Mouse (Mus musculus) regulatory T cell (primary cell): ENCODE measurements at regions not wholly inside any gene's neighbourhood (a gene's known extent, or its start where the extent isn't known, plus 50 kb on each side); places are given as distances from the start of the nearest gene placed in this dataset.

Experiments used
- in situ Hi-C: fragments of 300-600 bp; cut with MboI, MseI; formaldehyde crosslinking; loops from one replicate; pipeline ENCODE4 v1.15.1; 2025; ENCODE audit warnings: high pct_unique_total_duplicates

DNA sequence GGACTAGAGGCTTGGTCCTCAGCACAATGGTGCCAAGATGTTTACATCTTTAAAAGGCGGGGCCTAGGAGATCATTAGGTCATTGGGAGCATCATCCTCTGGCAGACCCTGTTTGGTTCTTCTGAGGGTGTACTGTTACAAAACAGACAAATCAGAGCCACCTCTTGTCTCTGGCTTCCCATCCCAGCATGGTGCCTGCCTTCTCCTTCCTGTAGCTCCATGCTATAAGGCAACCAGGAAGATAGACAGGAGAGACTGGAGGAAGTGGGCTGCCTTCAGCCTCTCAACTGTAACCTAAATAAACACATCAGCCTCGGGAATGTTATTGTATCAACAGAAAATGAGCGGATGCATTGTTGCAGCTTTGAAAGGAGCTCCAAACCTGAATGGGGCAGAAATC lies 529.8 kb upstream of the Gm765 start:
- in situ Hi-C loops = no loop called here

DNA sequence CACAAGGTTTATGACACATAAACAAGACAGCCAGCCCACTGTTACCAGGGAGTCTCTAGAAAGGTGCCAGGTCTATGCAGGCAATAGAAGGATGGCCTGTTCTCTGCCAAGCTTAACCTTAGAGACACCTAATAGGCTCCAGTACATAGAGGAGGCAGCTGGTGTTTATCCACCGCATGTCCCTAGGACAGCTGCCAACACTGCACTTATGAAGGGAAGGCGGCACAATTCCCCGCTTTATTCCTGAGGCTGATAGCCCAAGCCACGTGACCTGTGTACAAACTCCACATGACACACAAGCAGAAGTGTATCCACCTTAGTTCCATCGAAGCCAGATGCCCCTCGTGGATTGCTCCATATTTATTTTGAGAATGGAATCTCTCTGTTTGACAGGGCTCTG lies 527.2 kb upstream of the Gm765 start:
- in situ Hi-C loops = no loop called here

DNA sequence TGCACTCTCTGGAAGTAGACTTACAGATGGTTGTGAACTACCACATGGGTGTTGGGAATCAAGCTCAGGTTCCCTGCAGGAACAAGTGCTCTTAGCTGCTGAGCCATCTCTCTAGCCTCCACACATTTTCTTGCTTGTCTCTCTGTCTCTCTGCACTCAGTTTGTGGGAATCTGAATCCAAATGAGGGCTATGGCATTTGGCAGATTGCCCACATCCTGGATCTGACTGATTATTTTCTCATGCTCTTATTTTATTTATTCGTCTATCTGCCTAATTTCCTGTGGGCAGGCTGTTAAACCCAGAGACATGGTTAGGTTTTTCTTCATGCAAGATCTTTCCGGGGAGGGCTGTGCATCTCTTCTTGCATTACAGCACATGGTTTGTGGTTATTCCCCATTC lies 521.8 kb upstream of the Gm765 start:
- in situ Hi-C loops = no loop called here

DNA sequence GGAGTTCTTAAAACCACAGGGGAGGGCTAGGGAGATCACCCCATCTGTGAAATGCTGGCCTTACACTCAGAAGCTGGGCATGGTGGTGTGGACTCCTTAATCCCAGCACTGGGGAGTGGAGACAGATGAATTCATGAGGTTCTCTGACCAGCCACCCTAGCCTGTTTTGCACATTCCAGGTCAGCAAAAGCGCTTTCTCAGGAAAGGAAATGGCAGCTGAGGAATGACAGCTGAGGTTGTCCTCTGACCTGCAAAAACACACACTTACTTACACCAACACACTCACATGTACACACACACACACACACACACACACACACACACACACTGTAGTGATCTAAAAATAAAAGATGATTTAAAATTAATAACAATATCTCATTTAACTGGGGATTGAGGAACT lies 513.4 kb upstream of the Gm765 start:
- in situ Hi-C loops = no loop called here

DNA sequence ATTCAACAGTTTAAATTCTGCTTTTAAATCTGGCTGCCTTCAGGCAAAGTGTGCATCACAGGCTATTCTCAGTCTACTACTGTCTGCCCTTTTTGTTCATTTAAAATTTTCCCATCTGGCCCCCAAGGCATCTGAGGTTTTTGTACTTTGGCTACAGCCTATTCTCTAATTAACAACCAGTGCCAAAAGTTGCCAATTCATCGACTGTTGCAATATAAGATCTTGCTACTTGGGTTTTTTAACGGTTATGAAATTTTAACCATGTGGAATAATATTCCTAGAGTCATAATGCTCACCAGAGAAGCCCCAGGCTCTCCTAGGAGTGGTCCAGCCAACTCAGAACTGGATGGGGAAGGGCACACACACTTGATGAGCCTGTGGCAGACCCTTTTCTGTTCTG lies 508.4 kb upstream of the Gm765 start:
- in situ Hi-C loops = no loop called here

DNA sequence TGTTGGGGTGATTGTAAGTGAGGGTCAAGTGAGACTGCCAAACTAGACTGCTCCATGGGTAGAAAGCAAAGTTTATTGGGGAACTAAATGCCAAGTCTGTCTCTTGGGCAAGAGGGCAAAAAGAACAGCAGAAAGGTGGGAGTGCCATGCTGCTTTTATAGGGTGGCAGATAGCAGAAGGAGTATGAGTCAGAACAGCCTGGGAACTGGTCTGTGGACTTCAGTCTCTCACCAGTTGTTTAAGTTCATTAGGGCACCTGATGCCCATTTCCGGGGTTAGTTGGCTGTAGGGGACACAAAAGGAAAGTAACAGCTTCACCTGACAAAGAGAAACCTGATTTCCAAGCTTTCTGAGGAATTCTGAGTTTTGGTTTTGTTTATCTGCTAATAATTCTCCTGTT lies 506.3 kb upstream of the Gm765 start:
- in situ Hi-C loops = no loop called here

DNA sequence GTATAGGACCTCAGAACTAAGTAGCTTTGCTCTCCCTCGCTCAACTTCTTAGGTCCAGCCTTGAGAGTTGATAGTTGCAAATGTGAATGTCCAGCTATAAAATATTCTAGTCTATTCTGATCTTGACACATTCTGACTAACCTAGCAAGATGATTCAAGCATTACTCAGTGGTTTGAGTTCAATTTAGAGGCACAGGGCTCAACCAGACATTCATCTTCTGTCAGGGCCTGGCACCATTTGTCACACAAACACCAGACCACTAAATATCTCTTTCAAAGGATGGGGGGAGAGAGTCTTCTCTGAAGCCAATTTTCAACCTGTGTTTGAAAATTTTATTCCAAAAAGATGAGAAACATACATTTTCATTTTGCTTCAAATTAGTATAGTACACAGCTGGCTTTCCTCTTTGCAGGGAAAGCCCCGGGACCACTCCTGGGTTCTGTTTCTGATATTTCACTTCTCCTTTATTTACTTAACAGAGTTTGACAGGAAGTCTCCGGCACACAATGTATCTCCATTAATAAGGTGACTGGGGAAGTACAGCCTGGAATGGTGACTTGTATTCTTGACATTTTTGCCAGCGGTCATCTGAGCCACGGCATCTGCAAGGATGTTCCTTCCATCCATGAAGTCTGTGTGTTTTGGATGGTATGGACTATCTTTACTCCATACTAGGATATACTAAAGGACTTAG lies 503.6 kb upstream of the Gm765 start:
- in situ Hi-C loops = no loop called here

DNA sequence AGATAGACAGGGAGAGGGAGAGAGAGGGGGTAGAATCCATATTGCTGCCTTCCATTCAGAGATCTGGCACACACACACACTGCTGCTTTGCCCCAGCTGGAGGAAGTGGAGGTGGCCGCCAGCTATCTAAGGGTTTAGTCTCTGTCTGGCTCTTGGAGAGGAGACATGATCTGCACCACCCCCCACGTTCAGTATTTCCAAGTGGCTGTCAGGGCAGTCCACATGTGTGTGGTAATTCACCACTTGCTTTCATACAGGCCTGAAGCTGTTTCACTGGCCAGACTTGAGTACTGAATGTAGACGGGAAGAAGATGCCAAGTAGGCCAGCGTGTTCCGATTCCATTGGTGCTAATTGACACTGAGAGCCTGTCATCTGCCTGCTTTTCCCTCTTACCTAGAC lies 501.0 kb upstream of the Gm765 start:
- in situ Hi-C loops = no loop called here

DNA sequence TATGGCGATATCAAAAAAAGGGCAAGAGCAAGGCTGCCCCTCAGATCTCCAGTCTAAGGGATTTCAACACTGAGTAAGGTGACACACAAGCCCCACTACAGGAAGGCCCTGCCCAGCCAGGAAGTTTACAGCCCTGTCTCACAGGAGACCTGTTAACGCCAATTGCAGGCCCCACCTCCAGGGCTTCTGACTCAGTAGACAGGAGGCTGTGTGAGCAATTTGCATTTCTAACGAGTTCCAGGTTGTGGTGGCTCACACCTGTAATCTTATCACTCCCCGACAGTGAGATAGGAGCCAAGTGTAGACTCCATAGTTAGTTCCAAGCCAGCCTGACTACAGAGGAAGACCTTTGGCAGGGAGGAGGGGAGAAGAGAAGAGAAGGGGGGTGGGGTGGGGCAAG lies 500.4 kb upstream of the Gm765 start:
- in situ Hi-C loops = no loop called here

DNA sequence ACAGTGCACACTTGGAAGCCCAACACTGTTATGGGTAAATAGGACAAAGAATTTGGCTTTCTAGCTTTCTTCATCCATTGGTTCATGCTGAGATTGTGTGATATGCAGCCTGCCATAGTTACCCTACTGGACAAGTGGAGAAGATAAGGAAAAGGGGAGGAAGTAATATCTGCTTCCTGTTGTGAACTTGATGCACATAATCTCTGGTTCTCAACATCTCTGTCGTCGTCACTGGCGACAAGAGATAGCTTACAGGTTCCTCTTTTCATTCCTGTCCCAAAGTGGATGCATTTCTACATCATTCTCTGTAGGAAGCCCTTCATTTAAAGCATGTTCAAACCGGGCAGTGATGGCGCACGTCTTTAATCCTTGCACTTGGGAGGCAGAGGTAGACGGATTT lies 491.4 kb upstream of the Gm765 start:
- in situ Hi-C loops = no loop called here

DNA sequence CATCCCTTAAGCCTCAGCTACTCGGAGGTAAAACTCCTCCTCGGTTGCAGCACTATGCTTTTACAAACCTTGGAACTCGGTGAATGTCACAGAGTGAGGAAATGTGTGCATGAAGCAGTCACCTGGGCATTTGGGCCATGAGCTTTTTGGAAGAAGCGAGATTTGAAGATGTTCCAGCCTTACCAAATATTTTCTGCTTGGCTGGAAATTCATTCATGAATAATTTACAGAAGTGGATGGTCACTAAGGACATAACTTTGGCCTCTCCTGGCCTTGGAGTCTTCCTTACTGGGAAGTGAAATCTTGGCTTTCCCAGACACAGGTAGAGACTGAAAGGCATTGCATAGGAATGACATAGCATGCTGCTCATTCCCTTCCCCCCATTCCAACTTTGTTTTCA lies 487.6 kb upstream of the Gm765 start:
- in situ Hi-C loops = no loop called here

DNA sequence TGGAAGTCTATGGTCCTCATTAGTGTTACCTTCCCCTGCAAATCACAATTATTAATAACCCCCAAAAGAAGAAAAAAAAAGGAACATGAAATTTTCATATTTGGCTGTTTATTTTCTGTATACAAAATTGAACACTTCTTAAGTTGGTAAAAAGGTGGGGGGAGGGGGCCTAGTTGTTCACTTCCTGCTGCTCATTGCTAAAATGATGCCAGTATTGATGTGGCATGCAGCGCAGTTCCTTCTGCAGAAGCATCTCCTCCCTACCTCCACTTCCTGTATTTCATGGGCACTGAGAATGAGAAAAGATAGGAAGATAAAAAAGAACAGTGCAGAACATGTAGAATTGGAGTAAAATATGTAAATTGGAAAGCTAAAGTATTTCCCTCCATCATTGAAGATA lies 465.5 kb upstream of the Gm765 start:
- in situ Hi-C loops = no loop called here

DNA sequence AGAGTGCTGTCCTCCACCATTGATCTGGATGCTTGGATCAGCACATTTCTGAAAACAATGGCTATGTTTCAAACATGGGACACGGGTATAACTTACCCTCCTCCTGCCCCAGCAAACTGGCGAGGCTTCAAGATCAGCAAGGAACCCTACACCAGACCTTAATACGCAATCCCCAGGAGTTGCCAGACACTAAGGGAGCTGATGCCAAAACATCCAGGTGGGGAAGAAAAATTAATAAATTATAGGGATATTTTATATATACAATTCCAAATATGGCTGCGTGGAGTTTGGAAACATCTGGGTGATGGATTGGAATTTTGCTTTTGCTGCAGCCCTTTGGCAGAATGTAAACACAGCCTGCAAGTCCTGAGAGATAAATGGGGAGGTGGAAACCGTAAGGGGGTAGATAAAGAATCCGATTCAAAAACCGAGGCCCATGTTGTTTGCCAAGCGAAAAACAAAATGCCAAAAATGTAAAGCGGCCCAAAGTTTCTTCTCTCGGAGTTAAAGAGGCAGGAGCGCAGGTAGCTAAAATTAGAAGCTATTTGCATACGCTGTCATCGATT lies 460.9 kb upstream of the Gm765 start:
- in situ Hi-C loops = no loop called here

DNA sequence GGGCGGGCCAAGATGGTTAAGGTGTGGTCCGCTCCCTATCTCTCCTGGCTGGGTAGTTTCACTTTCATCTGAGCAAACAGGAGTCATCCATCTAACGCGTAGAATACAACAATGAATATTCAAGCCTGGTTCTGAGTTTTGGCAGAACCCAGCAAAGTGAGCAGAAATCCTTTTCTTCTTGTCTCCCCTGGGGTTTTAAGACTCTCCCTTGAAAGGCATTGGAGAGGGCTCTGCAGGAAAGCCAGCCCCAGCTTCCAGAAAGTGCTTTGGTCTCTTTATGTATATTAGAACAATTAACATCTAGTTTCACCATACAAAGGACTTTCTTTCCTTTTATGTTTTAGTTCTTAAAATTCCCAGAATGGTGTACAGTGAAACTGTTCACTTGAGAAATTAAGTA lies 458.5 kb upstream of the Gm765 start:
- in situ Hi-C loops = no loop called here

DNA sequence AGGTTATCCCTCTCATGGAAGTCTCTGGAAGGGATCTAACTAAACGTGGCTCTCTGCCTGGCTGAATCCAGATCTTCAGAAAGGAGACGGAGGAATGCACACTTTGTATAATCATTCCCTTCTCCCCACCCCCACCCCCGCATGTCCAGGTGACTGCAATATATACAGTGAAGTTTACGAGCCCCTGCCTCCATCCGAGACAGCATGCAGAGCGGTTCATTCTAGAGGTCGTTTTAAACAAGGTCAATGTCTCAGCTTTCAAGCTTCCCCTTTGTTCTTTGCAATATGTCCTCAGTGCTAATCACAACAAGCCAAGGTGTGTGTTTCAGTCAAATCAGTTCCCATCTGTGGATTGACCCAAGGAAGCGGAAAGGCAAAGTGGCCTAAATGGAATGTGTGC lies 457.5 kb upstream of the Gm765 start:
- in situ Hi-C loops = no loop called here

DNA sequence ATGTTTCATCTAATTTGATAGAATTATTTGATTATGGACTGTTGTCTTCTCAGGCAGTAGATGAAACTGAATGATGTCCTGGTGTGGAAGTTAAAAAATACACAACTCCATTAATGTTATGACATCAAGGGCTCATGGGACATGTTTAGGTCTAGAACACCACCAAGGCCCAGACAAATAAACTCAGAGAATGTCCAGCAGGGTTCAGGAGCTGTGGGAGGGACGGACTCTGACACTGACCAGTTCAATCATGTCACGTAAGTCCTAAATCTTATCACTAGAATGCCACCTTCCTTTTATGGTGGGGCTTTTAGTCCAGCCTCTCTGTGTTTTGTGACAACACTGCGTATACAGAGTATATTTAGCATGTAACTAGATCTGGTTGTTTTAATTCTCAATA lies 455.2 kb upstream of the Gm765 start:
- in situ Hi-C loops = no loop called here

DNA sequence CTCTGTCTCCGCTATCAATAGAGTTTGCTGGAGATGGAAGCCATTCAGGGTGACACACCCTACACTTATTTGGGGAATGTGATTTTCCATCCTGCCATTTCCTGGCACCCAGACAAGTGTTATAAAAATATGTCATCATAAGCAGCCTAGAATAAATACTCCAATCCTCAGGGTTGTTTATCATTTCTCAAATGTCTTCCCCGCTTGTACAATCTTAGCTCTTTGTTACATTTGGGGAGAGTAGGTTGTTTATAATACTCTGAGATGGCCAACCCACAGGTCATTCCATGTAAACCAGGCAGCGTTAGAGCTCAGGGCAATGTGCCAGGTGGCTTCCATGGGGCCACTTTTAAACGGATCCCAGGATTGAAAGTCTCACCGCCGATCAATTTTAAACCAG lies 454.8 kb upstream of the Gm765 start:
- in situ Hi-C loops = no loop called here

DNA sequence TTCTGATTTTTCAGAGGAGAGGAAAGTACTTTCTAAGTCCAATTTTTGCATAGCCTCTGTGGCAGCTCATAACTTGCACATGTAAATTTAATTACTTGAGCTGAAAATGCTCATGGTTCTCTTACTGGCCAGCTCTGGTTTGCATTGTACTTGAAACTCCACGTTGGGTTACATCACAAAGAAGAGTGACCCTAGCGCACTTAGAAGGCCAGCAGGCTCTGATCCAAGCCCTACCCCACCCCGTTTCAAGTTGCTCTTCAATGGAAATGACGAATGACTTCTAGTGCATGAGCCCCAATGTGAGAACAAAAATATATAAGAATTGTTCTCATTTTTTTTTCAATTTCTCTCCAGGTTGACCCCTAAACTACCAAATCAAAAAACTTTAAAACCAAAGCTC lies 454.1 kb upstream of the Gm765 start:
- in situ Hi-C loops = no loop called here

DNA sequence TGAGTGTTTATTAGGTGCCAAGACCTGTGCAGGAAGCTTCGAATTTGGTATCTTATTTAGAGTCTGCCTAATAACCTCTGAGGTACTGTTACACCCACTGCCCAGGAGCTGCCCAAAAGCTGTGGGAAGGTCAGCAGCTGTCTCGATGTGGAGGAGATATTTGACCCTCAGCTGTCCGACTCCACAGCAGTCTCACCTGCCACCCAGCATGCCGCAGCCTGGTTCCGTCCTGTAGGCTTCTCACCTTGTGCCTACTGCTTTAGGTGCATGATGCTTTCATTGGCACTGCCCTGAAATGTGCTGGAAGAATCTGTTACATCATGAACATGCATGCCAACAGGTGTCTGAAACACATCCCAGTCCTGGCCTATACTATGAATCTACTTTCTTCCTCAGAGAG lies 444.9 kb upstream of the Gm765 start:
- in situ Hi-C loops = no loop called here

DNA sequence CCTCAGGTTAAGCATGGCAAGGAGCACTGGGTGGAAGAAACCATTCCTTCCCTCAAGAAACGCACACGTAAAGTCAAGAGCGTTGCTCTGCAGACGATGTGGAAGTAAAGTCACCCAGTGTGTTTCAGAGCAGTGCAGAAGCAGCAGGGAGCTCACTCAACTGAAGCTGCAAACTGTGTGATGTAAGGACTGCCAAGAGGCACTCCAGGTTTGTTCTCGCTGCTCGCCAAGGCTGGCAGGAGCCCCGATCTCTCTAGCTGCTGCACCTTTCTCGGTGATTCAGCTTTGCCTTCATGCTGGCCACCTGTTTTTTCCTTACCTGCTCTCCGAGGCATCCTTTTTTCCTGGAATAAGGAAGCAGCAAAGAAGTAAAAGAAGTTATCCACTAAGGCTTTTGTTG lies 439.5 kb upstream of the Gm765 start:
- in situ Hi-C loops = no loop called here

DNA sequence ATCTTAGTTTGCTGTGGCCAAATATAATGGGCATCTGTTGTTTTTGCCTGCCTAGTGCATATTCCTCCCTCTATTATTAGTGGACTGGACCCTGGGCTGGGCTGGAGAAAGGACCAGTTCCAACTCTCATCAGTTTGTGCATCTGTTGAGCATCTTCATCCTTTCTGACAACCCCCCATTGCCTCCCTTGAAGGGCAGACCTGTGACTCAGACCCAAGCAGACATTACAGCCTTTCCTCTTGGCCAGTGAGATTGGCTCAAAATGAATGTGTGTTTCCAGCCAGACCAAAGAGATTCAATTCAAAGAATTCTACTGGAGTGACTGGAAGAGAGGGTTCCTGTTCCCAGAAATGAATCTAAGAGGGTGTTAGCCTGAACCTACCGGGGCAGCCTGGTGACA lies 433.2 kb upstream of the Gm765 start:
- in situ Hi-C loops = no loop called here

DNA sequence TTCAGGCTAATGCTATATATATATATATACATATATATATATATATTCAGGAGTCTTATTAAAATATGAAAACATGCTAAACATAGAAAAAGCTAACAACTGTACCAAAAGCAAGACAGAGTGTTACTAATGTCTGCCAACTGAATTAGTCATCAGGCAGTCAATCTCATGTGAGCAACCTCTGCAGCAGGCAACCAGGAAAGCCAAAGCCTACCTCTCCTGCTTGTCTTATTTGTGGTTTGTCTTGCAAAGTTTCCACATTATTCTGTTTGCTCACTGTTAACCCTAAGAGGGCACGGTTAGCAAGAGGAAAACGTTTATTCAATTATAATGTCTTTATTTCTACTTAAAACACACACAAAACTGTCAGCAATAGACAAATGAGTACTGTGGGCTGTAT lies 427.4 kb upstream of the Gm765 start:
- in situ Hi-C loops = no loop called here

DNA sequence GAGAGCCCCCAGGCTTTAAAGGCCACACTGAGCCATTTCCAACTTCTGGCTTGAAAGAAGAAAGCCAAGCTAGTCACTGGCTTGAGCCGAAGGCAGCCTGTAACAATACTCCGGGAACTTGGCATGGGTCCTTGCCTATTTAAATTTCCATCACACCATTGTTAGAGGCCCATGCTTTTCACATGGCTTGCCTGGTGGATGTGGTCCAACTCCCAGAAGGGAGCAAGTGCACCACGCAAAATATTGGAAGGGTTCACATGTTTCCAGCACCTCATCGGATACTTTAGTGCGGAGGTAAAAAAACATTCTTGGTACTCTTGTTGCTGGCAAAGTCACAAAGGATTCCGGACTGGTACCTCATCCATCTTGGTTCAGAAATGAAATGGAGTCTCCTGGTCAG lies 426.8 kb upstream of the Gm765 start:
- in situ Hi-C loops = no loop called here

DNA sequence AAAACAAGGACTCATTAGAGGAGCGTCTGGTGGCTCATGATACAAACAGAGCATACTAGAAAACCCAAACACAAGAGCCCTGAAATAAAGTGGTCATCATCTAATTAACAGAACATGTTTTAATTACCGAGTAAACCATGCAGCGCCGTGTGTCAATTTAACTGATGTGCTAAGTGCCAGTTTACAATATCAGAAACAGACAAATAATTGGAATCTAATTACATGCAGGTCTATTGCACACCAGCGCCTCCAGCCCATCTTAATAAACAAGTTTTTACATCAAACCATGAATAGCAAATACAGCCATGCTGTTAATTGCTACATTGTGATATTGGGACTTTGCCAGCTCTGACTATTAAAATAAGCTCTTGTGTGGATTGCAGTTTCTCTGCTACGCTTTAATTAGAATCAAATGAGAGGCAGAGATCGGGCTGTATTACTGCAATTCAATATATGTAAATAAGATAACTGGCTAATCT lies 425.3 kb upstream of the Gm765 start:
- in situ Hi-C loops = no loop called here
